Mouse (Mus musculus): ENCODE results near the gene Cpvl.

DNA sequence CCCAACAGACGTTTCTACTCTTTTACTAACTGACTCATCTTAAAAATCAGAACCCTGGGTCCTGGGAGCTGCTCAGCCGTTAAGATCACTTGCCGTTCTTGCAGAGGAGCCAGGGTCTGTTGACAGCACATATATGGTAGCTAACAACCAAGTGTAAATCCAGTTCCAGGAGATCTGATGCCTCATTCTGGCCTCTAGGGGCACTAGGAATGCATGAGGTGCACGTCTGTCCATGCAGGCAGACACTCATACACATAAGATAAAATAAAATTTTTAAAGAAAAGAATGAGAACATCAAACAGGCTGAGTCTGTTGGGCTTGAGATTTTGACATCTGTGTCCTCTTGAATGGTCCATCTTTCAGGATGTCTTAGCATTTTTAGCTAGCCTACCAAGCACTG, 48.6 kb downstream of the Cpvl start:
- no peak for TF ChIP-seq EP300 (IDR thresholded peaks at IDR 0.05)
- TF ChIP-seq CTCF (IDR thresholded peaks at IDR 0.05), result peak; percentile 54
